Mouse (Mus musculus) embryo, embryonic 10.5 days (tissue): ENCODE measurements around the gene Gm11555.
"Not testable (repeated sequence)": the region's sequence is repeated elsewhere in the genome, so short reads cannot be mapped to it uniquely, and the experiment has no call there.

ENCODE experiments used
- DNase-seq: peaks from one replicate; pipeline ENCODE4 v3.0.0-alpha.2; 2015; ENCODE audit warnings: low spot score

Gene Gm11555

DNA sequence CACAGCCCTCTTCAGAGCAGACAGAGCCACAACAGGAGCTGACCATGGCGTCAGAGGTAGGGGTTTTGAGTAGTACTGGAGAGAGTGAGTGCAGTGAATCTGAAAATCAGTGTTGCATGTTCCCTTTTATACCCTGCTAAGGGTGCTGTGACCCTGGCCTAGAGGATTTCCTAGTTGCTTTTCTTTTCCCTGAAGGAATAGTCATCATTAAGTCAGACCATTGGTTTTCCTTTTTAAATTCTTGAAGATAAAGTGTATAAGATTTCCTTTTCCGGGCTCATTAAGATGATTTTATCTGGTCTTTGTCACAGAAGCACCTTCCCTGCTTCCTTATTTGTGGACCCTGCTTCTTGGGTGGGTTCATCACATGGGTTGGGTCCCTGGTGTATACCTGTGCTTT, at the start of gene Gm11555:
TSS of gene Gm11555 (minus strand) at position 101 of the 400 bp plus-strand sequence.
- DNase-seq = no peak

DNA sequence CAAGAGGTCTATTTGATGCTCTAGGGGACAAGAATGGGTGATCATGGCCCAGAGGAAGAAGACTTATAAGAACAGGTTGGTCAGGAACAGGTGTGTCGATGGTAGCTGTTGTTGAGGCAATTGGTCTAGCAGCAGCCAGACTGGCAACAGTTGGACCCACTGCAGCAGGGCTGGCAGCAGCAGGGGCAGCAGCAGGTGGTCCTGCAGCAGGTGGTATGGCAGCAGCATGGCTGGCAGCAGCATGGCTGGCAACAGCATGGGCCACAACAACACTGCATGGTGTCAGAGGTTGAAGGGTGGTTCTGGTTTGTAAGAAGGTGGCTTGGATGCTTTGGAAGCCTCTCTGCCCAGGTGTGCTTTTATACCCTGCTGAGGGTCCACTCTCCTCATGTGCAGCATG, 40.4 kb upstream of the Gm11555 start, which contains the start of gene Gm14190:
TSS of gene Gm14190 (minus strand) at position 278 of the 400 bp plus-strand sequence.
- no peak for DNase-seq

DNA sequence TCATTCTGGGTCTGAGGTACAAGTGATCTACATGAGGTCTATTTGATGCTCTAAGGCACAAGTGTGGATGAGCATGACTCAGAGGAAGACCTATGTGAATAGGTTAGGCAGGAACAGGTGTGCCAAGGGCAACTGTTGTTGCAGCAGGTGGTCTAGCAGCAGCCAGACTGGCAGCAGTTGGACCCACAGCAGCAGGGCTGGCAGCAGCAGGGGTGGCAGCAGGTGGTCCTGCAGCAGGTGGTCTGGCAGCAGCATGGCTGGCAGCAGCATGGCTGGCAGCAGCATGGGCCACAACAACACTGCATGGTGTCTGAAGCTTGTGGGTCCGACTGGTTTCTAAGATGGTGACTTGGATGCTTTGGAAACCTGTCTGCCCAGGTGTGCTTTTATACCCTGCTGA, 35.2 kb upstream of the Gm11555 start:
- not testable (repeated sequence) for DNase-seq

DNA sequence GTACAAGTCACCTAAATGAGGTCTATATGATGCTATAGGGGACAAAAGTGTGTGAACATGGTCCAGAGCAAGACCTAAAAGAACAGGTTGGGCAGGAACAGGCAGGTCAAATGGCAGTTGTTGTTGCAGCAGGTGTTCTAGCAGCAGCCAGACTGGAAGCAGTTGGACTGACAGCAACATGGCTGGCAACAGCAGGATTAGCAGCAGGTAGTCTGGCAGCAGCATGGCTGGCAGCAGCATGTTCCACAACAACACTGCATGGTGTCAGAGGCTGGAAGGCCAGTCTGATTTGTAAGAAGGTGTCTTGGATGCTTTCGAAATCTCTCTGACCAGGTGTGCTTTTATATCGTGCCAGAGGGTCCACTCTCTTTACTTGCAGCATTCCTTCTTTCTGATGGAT, 33.4 kb upstream of the Gm11555 start:
- no peak for DNase-seq

GRCm38 (mm10) chr11:99665860-99666259, 15.8 kb upstream of the Gm11555 start, which contains the start of gene Krtap4-6:
Gene Krtap4-6 (minus strand): TSS chr11:99665960.
- DNase-seq = no peak

DNA sequence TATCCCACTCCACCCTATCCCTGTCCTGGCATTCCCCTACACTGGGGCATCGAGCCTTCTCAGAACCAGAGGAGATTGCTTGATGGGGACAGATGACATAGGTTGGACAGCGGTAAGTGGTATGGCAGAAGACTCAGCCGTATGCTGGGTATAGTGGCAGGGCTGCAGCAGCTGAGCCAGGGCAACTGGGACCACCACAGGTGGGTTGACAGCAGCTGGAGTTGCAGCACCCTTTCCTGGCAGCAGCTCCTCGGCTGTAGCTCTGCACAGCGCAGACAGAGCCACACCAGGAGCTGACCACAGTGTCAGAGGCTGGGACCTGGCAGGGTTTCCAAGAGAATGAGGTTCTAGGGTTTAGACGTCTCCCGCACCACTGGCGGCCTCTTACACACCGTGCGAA, 12.8 kb upstream of the Gm11555 start:
- DNase-seq = no peak

DNA sequence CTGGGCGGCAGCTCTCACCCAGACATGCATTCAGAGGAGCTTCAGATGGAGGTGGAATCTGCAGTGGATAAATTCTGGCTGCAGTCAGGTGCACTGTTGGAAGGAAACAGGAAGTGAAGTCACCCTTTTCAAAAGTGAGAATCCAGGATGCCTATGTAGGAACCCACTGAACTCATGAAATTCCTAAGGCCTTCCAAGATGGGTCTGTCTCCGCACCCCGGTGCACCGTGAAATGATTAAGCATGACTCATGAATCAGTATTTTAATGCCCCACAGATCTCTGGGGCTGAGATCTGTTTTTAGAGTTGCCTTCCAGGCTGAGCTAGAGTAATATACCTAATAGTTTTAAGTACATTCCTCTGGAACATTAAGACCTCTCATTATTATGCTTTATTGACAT, 9.2 kb upstream of the Gm11555 start:
- no peak for DNase-seq

- DNase-seq = not testable (repeated sequence)
These were observed 8.5 kb upstream of the Gm11555 start, which contains the start of gene Gm11563 for GRCm38 (mm10) chr11:99658467-99659010. Gene Gm11563 (minus strand): TSS chr11:99658960.

DNA sequence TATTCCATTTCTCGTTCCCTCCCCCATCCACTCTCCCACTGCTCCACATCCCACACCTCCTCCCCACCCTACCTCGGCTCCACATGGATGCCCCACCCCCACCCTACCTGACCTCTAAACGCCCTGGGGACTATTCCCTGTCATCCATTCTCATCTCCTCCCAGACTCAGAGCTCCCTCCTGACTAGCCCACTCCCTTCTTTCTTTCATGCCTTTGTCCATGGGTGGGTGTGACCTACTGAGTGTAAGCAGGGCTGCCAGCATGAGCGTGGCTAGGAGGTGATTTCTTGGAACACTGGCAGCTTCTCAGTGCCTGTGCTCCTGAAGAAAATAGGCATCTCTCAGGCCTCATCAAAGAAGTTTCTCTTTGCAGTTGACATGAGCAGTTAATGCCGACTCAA, 7.0 kb upstream of the Gm11555 start:
- DNase-seq = no peak

GRCm38 (mm10) chr11:99646444-99646843, 3.6 kb downstream of the Gm11555 start:
- DNase-seq = no peak

- no peak for DNase-seq
These were observed 5.7 kb downstream of the Gm11555 start for GRCm38 (mm10) chr11:99644351-99644750.

DNA sequence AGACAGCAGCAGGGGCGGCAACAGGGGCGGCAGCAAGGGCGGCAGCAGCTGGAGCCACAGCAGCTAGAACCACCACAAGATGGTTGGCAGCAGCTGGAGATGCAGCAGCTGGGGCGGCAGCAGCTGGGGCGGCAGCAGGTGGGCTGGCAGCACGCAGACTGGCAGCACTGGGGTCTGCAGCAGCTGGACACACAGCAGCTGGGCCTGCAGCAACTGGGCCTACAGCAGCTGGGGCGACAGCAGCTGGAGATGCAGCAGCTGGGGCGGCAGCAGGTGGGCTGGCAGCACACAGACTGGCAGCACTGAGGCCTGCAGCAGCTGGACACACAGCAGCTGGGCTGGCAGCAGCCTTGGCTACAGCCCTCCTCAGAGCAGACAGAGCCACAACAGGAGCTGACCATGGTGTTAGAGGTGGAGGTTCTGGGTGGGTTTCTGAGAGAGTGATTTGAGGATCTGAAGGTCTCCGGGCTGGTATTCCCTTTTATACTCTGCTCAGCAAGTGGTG, 6.3 kb downstream of the Gm11555 start, which contains the start of gene Krtap4-7:
TSS of gene Krtap4-7 (minus strand) at position 455 of the 505 bp plus-strand sequence.
- not testable (repeated sequence) for DNase-seq

DNA sequence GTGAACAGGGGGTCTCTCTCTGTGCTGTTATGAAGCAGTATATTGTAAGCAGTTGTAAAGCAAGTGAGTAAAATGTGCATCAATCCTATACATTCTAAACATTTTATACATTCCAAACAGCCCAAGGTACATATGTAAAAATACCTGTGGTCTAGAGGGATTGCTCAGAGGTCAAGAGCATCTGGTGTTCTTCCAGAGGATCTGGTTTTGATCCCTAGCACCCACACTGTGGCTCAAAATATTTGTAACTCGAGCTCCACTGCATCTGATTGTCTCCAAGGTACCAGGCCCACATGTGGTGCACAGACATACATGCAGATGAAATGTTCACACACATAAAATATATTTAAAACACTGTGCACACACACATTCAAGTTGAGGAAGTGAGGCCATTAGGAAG, 9.1 kb downstream of the Gm11555 start:
- DNase-seq = no peak

GRCm38 (mm10) chr11:99637086-99637485, 12.9 kb downstream of the Gm11555 start:
- DNase-seq = no peak

DNA sequence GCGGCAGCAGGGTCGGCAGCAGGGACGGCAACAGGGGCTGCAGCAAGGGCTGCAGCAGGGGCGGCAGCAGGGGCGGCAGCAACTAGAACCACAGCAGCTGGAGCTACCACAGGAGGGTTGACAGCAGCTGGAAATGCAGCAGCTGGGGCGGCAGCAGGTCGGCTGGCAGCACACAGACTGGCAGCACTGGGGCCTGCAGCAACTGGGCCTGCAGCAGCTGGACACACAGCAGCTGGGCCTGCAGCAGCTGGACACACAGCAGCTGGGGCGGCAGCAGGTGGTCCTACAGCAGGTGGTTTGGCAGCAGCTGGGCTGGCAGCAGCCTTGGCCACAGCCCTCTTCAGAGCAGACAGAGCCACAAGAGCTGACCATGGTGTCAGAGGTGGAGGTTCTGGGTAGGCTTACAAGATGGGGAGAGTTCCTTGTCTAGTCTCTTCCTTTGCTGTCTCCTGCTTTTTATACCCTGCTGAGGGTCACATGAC, 15.3 kb downstream of the Gm11555 start, which contains the start of gene Krtap4-2:
TSS of gene Krtap4-2 (minus strand) at position 432 of the 482 bp plus-strand sequence.
- DNase-seq = no peak

DNA sequence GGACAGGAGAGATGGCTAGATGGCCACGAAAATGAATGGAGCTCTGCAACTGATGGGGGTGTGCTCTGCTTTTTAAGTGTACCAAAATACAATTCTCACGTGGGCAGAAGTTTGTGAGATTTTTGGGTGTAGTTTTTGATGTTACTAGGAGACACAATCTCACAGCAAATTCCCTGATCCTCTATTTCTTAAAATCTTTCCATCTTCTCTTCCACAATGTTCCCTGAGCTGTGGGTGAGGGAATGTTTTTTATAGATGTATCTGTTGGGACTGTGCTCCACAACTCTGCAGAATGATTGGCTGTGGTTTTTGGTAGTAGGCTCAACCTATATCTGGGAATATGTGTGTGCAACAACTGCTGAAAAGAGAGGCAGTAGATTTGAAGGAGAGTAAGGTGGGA, 16.7 kb downstream of the Gm11555 start:
- DNase-seq = no peak

DNA sequence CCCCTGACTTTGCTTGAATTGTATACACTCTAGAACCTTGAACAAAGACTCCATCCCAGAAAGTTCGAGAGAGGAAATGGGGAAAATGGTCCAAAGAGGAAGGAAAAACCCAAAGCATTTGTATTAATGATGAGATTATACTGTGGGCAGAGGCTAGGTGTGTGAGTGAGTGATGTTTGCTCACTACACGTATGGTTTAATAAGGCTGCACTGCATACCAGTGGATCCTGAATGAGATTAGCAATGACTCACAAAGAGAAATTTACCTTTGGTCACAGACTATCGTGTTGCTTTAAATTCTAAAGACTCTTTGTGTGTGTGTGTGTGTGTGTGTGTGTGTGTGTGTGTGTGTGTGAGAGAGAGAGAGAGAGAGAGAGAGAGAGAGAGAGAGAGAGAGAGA, 19.1 kb downstream of the Gm11555 start:
- DNase-seq = no peak

- DNase-seq = no peak
These were observed 21.9 kb downstream of the Gm11555 start, which contains the start of gene Krtap4-1 for GRCm38 (mm10) chr11:99628138-99628537. Gene Krtap4-1 (minus strand): TSS chr11:99628238.

DNA sequence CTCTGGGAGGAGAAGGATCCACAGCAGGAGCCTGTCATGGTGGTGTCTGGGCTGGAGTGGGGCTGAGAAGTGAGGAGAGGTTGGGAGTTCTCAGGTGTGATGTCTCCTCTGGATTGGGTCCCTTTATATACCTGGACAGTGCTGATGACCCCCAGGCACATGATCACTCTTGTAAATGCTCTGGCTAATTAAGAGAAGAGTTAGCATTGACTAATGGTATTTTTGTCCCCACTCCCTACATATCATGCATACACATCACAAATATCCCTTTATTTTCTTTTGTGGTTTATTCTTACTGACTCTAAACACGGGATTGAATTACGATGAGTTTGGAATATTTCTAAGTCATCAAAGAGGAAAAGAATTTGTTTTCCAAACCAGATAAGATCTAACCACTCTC, 29.7 kb downstream of the Gm11555 start, which contains the start of gene Gm11562:
TSS of gene Gm11562 (minus strand) at position 101 of the 400 bp plus-strand sequence.
- DNase-seq = no peak

DNA sequence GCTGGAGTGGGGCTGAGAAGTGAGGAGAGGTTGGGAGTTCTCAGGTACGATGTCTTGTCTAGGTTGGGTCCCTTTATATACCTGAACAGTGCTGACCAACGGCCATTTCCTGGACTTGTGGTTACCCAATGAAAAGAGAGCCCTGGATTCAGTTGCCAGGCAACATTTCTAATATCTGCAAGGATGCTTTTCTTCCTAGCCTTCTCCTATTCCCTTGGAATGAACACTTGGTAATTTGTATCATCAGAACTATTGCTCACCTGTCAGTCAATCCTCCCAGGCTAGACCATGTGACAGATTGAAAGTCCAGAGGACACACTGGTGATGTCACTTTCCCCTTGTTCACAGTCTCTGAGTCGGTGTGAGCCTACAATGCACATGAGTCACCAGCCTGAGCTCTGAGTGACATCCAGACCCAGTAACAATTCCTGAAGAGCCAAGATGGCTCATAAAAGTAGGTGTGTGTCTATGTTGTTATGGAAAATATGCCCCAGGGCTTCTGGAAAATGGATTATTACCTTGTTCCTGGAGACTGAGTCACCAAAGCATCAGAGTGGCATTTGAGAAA, 35.2 kb downstream of the Gm11555 start, which contains the start of gene Krtap2-4:
TSS of gene Krtap2-4 (minus strand) at position 51 of the 568 bp plus-strand sequence.
- DNase-seq = no peak

DNA sequence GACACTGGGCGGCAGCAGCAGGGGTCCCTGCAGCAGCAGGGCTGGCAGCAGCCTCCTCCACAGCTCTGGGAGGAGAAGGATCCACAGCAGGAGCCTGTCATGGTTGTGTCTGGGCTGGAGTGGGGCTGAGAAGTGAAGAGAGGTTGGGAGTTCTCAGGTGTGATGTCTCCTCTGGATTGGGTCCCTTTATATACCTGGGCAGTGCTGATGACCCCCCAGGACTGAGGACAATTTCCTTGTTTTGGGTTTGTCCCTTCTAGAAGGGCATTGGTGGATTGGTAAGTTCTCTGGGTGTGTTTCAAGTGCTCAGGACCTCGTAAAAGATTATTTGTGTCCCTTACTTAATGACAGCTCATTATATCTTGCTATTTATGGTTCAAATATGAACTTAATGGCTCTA, 39.9 kb downstream of the Gm11555 start, which contains the start of gene Gm11937:
TSS of gene Gm11937 (minus strand) at position 101 of the 400 bp plus-strand sequence.
- DNase-seq = not testable (repeated sequence)

DNA sequence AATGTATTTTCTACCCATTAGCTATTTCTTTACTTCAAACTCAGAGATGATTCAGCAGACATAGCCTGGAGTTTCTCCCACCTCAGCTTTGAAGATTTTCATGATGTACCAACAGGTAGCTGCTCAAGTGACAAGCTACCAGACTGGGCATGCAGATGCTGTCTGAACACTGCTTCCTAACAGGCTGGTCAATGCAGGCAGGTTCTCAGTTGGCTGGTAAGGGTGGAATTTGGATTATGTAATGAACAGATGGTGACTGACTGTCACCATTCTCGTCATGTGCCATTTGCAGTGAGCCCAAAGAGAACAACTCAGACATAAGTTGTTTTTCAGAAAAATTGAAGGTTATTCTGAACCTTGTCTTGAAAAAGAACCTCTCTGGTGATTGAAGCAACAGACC, 40.9 kb downstream of the Gm11555 start:
- no peak for DNase-seq

GRCm38 (mm10) chr11:99603208-99603607, 46.8 kb downstream of the Gm11555 start, which contains the start of gene Gm11938:
Gene Gm11938 (minus strand): TSS chr11:99603308.
- DNase-seq = not testable (repeated sequence)
